Mouse (Mus musculus) urinary bladder, postnatal 14 days (tissue): ENCODE results near the gene Olfr559.

Experiments used
- DNase-seq: peaks from one replicate; pipeline ENCODE4 v3.0.0; 2021; ENCODE audit warnings: low spot score

Olfr559 gene

GRCm38 (mm10) chr7:102727391-102727790, at the start of gene Olfr559:
Gene Olfr559 (minus strand): TSS chr7:102727491.
- DNase-seq, result no peak

DNA sequence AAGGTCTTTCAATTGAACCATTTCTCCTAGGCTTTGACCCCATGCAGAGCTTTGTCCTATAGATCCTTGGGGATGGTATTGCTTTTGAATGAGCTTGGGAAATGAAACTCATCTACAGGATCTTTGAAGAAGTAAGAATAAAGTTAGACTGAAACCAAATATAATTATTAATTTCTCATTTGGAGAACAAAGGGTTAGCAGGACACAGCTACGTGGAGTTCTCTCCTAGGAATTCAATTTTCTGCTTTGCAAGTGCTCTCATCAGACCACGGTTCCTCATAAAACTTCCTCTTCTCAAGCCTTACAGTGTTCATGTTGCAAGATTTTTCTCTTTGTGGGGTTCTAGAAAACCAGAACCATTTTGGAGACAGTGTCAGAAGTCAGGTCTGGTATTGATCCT, 43.6 kb upstream of the Olfr559 start, which contains the start of gene Olfr561:
Olfr561 (plus strand) TSS at position 301 of the 400 bp plus-strand sequence.
- DNase-seq, result no peak

DNA sequence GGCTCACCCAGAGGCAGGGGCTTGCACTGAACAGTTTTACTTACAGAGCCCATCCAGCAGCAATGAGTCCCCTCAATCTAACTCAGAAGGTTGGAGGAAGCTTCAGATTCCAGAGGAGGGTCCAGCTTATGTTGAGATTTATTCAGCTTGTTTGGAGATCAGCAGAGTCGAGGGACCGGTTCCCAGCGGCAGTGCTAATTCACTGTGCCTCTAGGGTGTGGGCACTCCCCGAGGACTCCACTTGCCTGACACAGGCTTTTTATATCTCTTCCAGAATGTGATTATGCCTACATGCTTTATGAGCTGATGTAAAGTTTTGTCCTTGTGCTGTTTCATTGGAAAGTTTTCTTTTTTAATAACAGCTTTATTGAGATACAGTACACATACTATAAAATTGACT, 32.0 kb upstream of the Olfr559 start, which contains the start of the genes Olfr560 and Olfr78:
Olfr560 (minus strand) TSS at position 101 of the 400 bp plus-strand sequence.
Olfr78 (minus strand) TSS at position 206 of the 400 bp plus-strand sequence.
- no peak for DNase-seq

- DNase-seq, result peak; percentile 8
These were observed 24.8 kb upstream of the Olfr559 start for GRCm38 (mm10) chr7:102752086-102752485.

GRCm38 (mm10) chr7:102737705-102738104, 10.4 kb upstream of the Olfr559 start:
- no peak for DNase-seq

- no peak for DNase-seq
These were observed 6.5 kb upstream of the Olfr559 start for GRCm38 (mm10) chr7:102733793-102734192.

DNA sequence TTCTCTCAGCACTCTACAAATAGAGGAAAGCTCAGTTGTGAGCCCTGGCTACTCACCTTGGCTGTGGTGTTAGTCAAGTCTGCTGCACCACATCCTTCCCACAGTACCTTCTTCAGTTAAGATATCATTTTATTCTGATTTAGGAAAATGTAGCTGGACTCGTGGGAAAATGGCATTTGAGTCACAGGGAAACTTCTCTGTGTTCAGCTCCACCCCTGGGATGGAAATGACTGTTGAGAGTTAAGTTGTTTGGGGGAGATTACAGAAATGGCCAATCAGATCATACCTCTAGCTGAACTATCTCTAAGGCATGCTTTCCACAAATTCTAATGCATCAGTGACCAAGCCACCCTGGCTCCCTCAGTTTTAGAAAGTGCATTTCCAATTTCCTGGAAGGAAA, 8.3 kb downstream of the Olfr559 start, which contains the start of gene Olfr33:
Olfr33 (minus strand) TSS at position 101 of the 400 bp plus-strand sequence.
- DNase-seq, result no peak

DNA sequence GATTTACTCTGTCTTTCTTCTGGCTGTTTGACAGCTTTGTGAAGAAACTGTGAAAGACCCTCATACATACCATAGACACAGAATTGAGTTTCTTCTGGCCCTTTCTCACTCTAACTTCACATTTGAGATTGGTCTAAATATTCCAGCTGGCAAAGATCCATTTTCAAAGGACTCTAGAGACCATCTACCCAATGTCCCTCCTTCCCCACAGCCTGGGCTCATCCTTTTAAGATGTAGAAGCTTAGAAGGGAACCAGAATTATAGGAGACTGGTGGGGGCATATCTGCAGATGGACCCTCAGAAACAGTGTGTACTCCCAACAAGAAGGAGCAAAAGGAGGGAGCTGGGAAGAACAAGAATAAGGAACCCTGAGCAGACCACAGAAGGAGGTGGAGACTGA, 25.4 kb downstream of the Olfr559 start, which contains the start of gene Olfr558:
Olfr558 (plus strand) TSS at position 301 of the 400 bp plus-strand sequence.
- DNase-seq, result no peak

DNA sequence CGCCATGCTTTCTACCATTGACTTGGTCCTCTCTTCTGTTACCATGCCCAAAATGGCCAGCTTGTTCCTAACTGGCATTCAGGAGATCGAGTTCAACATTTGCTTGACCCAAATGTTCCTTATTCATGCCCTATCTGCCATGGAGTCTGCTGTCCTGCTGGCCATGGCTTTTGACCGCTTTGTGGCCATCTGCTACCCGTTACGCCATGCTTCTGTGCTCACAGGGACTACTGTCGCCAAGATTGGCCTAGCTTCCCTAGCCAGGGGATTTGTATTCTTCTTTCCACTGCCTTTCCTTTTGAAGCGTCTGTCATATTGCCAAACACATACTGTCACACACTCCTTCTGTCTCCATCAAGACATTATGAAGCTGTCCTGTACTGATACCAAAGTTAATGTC, 28.8 kb downstream of the Olfr559 start:
- no peak for DNase-seq

DNA sequence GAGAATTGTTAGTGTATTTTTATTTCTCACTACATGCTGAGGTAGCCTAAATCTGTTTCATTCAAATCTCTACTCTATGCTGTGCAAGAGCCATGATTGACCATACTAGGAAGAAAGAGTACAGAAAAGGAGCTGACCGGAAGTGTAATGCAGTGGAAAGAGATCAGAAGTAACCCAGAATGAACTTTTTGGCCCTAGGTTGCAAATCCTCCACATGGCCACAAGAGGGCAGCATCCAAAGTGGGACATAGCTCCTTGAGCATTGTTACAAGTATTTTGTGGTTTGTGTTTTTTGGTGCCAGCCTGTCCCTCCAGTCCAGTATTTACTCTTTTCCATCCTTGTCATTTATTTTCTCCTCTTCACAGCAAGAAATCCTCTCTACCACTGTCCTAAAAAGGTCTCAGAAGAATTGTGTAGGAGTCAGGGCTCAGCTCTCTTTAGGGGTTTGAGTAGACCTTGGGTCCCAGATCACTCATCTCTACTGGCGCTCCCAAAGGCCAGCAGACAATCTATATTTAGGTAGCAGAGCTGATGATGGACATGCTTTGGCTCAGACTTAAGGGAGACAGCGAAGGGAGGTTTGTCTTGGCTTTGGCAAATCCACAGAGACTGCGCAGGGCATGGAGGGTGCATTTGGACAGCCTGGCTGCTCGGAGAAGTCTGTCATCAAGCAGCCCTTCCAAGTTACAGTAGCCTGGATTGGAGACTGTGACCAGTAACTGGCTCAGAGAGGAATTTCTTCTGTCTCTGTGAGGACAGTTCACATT, 31.7 kb downstream of the Olfr559 start, which contains the start of gene Olfr557:
Olfr557 (plus strand) TSS at position 553 of the 768 bp plus-strand sequence.
- peak; percentile 29 for DNase-seq

DNA sequence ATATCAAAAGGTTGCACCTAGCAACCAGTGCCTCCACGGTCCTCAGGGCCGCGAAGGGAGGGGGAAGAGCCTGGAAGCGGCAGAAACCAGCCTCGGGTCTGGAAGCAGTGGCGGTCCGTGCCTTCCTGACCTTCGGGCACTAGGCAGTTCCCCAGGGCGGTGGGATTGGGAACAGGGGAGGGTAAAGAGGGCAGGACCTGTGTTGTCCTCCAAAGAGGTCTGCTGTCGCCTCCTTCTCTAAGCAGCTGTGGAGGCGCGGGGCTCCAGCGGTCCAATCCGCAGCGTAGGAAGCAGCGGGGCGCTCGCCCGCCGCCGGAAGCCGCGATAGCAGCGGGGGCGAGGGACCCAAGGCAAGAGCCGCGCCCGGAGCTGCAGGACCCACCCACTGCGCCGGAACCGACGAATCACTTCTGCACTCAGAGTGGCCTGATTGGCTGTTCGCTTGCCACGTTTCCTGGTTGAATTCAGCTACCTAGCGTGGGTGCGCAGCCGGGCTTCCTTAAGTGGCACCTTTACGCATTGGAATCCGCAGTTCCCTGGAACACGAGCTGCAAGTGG, 40.3 kb downstream of the Olfr559 start, which contains the start of gene Trim68:
Trim68 (minus strand) TSS at position 384 of the 558 bp plus-strand sequence.
- DNase-seq, result peak; percentile 93

DNA sequence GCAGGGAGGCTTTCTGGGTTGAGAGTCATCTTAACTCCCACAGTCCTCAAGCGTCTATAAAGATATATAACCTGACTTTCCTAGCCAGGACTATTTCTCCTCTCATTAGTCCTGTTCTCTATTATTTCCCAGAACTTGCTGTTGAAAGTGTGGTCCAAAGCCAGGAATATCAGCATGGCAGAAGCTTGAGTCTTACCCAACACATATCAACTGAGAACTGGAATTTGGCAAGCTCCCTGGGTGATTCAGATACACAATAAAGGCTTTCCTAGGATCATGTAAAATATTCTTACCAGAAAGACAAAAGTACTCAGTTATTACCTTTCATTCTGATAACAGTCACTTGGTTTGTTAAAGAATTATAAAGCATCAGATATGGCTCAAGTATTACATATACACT, 45.4 kb downstream of the Olfr559 start:
- no peak for DNase-seq

GRCm38 (mm10) chr7:102676225-102676624, 51.1 kb downstream of the Olfr559 start:
- DNase-seq, result no peak
